Mouse (Mus musculus) erythroid progenitor cell, adult 5-6 weeks (primary cell): ENCODE data around the gene Gm28042. TPM values are rescaled to one million over a fixed set of nuclear protein-coding genes. Genes with fewer than 3 reads are reported as not detected.

Experiments
- ATAC-seq: replicated peaks from 2 replicates; pipeline ENCODE4 v1.8.0; 2016; ENCODE audit warnings: moderate number of reproducible peaks, mild to moderate bottlenecking, moderate TSS enrichment, inconsistent platforms; ENCODE audit not compliant: poor library complexity, low FRiP score, severe bottlenecking
- total RNA-seq, 2 experiments: library from RNA; stranded (forward) in 1 of 2; stranded (reverse) in 1 of 2; fragments of 150-400 nt in 1 of 2; fragments of 186-747, 209-891 nt in 1 of 2; gene quantifications; 2 replicates each; pipeline versions ENCODE4 v1.2.3 to v1.2.4; 2015 to 2017; ENCODE audit warnings: low replicate concordance in 2 of 2

The Gm28042 gene
- total RNA-seq, 2 experiments from 2014 or later = not detected

DNA sequence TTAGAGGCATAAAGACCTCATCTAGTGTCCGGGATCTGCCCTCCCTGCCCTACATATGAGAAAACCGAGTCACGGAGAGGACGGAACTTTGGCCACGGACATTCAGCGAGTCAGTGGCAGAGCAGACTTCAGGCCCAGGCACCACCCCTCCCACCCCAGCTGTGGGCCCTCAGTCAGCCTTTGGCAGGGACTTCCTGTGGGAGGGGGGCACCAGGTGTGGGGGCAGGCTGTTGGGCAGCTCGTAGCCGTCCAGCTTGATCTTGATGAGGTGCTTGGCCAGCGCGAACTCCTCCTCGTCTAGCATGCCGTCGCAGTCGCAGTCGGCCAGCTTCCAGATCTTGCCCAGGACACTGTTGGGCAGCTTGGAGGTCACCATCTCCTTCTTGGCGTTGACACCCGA is 63.7 kb downstream of the Gm28042 start:
- no peak for ATAC-seq

Other genes starting within 250 kb of the Gm28042 start
- gene Rpap1, start 240.0 kb upstream of the Gm28042 start, total RNA-seq (2015; ENCODE audit: low replicate concordance) = 0.42 and 2.2 TPM in 2 replicates
- 2.8 and 3.2 TPM in 2 replicates for gene Rpap1, start 240.0 kb upstream of the Gm28042 start, total RNA-seq (2017; ENCODE audit: low replicate concordance)
- gene Tyro3, start 229.8 kb upstream of the Gm28042 start, total RNA-seq (2015; ENCODE audit: low replicate concordance) = not detected in 2 replicates
- gene Tyro3, start 229.8 kb upstream of the Gm28042 start, total RNA-seq (2017; ENCODE audit: low replicate concordance) = not detected in 2 replicates
- gene Mga, start 130.3 kb upstream of the Gm28042 start, total RNA-seq (2015; ENCODE audit: low replicate concordance) = 8.3 and 10.5 TPM in 2 replicates
- 12.2 and 20.9 TPM in 2 replicates for gene Mga, start 130.3 kb upstream of the Gm28042 start, total RNA-seq (2017; ENCODE audit: low replicate concordance)
- gene Mapkbp1, start 54.8 kb upstream of the Gm28042 start, total RNA-seq (2015; ENCODE audit: low replicate concordance) = under 0.01 and 0.42 TPM in 2 replicates
- 1.2 and 4.4 TPM in 2 replicates for gene Mapkbp1, start 54.8 kb upstream of the Gm28042 start, total RNA-seq (2017; ENCODE audit: low replicate concordance)
- 1.4 TPM in 1 of 2 replicates, not detected in the other for gene Jmjd7, start within 50 bp of the Gm28042 start, total RNA-seq (2015; ENCODE audit: low replicate concordance)
- gene Jmjd7, start within 50 bp of the Gm28042 start, total RNA-seq (2017; ENCODE audit: low replicate concordance) = 0.64 TPM in 1 of 2 replicates, not detected in the other
- gene Pla2g4b, start 5.9 kb downstream of the Gm28042 start, total RNA-seq (2015; ENCODE audit: low replicate concordance) = 2.9 TPM in 1 of 2 replicates, not detected in the other
- not detected in 2 replicates for gene Pla2g4b, start 5.9 kb downstream of the Gm28042 start, total RNA-seq (2017; ENCODE audit: low replicate concordance)
- 10.8 and 12.6 TPM in 2 replicates for gene Ehd4, start 127.1 kb downstream of the Gm28042 start, total RNA-seq (2015; ENCODE audit: low replicate concordance)
- 7.8 and 9.5 TPM in 2 replicates for gene Ehd4, start 127.1 kb downstream of the Gm28042 start, total RNA-seq (2017; ENCODE audit: low replicate concordance)
- gene Pla2g4e, start 217.8 kb downstream of the Gm28042 start, total RNA-seq (2015; ENCODE audit: low replicate concordance) = not detected in 2 replicates
- not detected in 2 replicates for gene Pla2g4e, start 217.8 kb downstream of the Gm28042 start, total RNA-seq (2017; ENCODE audit: low replicate concordance)